Mouse (Mus musculus): ENCODE data around the gene Olfr266.

Olfr266 gene

DNA sequence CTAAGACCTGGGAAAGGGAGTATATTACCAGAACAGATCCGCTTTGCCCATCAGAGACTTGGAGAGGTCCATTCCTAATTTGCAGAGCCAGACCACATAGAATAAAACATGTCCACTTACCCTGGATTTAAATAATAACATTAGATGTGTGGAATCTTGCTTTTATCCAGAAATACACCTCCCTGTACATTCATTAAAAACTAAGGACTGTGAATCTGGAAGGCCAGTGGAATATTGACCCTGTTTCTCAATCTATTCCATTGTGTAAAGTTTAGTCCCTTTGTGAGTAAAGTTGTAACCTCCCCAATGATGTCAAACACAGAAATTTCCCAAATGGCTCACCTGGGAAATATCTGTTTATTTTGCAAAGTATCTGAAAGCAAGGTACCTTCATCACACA is at the start of gene Olfr266:
Gene Olfr266 (minus strand): TSS at position 101 of the 400 bp plus-strand sequence.
- DNase-seq (ENCODE audit: low spot score), result no peak

GRCm38 (mm10) chr3:106875626-106876025 is 49.5 kb upstream of the Olfr266 start:
- DNase-seq (ENCODE audit: low spot score), result no peak

GRCm38 (mm10) chr3:106872893-106873292 is 46.8 kb upstream of the Olfr266 start:
- DNase-seq (ENCODE audit: low spot score), result no peak

GRCm38 (mm10) chr3:106832107-106832506 is 6.0 kb upstream of the Olfr266 start:
- peak; percentile 60 for DNase-seq (ENCODE audit: low spot score)

DNA sequence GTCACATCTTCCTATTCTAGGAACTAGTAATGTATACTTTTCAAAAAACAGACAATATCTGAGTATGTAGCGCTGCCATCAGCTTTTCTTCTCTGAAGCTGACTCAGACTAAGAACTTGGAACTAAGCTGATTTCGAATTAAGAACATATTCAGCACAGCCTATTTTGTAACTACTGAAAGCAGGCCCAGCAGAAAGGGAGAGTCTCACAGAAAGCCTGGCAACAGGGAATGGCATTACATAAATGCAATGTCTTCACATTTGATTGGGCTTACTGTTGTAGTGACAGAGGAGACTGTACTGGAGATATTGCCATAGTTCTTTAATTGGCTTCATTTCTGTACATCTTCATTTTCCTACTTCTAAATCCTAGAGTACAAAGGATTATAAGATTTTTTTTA is 8.4 kb downstream of the Olfr266 start:
- DNase-seq (ENCODE audit: low spot score), result peak; percentile 71

GRCm38 (mm10) chr3:106808972-106809695 is 17.0 kb downstream of the Olfr266 start:
- no peak for DNase-seq (ENCODE audit: low spot score)

DNA sequence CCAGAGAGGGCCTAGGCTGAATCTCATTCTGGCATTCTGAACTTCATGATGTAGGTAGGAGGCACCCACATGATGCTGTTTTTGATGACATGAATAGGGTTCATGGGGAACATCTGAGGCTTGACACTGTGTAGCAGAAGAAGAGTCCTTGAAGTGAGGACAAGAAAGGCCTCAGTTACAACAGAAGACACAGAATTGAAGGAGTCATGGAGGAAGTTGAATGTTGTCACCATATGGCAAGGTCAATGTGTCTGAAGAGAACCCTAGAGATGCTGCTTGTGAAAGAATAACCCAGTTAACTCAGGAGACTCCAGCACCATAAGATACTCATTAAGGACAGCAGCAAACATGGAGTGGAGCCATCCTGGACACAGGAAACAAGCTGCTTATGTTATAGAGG is 28.0 kb downstream of the Olfr266 start:
- DNase-seq (ENCODE audit: low spot score), result no peak

DNA sequence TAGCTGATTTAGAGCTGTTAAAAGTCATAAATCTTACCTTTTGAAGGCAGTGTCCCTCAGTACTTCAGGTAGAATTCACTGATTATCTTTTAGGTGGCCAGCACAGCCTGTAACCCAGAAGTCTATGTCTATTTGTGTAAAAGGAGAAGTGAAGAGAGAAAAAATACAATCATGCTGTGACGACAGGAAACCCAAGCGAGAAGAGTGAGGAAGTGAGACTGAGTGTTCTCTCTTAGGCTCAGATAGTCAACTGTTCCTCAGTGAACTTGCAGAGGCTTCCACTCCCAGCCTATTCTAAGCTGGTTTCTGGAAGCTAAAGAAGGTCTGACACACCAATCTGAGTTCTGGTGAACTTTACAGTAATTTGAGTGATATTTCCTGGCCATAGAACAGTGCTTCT is 36.2 kb downstream of the Olfr266 start, which contains the start of gene Cd53:
Gene Cd53 (minus strand): TSS at position 220 of the 400 bp plus-strand sequence.
- DNase-seq (ENCODE audit: low spot score), result no peak

GRCm38 (mm10) chr3:106788440-106788887 is 37.6 kb downstream of the Olfr266 start:
- DNase-seq (ENCODE audit: low spot score), result no peak

- DNase-seq (ENCODE audit: low spot score), result peak; percentile 72
Measured at GRCm38 (mm10) chr3:106787972-106788371, 38.1 kb downstream of the Olfr266 start.

- DNase-seq (ENCODE audit: low spot score), result no peak
Measured at GRCm38 (mm10) chr3:106785130-106785529, 41.0 kb downstream of the Olfr266 start.

DNA sequence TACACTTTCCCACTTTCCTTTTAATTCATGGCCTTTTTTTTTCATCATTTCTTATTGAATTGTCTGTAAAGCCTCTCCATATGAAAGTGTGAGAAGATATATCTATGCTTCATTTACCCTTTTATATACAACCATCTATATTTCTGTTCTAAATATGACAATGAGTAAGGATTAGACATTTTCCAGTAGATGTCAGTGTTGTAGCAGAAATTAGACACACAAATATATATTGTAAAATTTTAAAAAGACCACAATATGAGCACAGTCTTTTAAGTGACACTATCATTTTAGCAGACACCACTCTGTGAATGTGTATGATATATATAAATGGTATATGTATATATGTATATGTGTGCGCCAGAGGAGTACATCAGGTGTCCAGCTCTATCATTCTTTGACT is 54.3 kb downstream of the Olfr266 start:
- peak; percentile 50 for DNase-seq (ENCODE audit: low spot score)

Data from adipocyte (in vitro differentiated cells).